Mouse (Mus musculus) heart, postnatal 0 days (tissue): Measurements from ENCODE around the gene Arhgap42. TPM values are rescaled to one million over a fixed set of nuclear protein-coding genes. Genes with fewer than 3 reads are reported as not detected.

Experiments used
- ATAC-seq: fragments of 200-750 bp; cut with Nextera tagmentation; 2 replicates; pipeline ENCODE4 v1.8.0; 2017; ENCODE audit warnings: low read depth, moderate number of reproducible peaks, moderate library complexity; ENCODE audit not compliant: insufficient read depth
- DNase-seq: peaks from one replicate; pipeline ENCODE4 v3.0.0-alpha.2; 2016; ENCODE audit warnings: low spot score
- H3K27ac ChIP-seq: fragments of 300-500 bp; sonication (generic); 2 replicates; pipeline ENCODE4 v1.5.1; 2014; ENCODE audit warnings: low read depth, mild to moderate bottlenecking
- H3K27me3 ChIP-seq: fragments of 300-500 bp; sonication (generic); 2 replicates; pipeline ENCODE4 v1.6.1; 2014; ENCODE audit warnings: low read length, mixed read lengths; ENCODE audit not compliant: control insufficient read depth, insufficient read depth
- H3K36me3 ChIP-seq: fragments of 300-500 bp; sonication (generic); replicated peaks from 2 replicates; pipeline ENCODE4 v1.6.1; 2014; ENCODE audit warnings: low read length, mixed read lengths; ENCODE audit not compliant: control insufficient read depth, insufficient read depth
- H3K4me1 ChIP-seq: fragments of 300-500 bp; sonication (generic); 2 replicates; pipeline ENCODE4 v1.6.1; 2014; ENCODE audit warnings: antibody characterized with exemption; ENCODE audit not compliant: control insufficient read depth, insufficient read depth
- H3K4me2 ChIP-seq: fragments of 300-500 bp; sonication (generic); 2 replicates; pipeline ENCODE4 v1.6.1; 2014; ENCODE audit warnings: low read depth, mild to moderate bottlenecking, low read length, moderate library complexity
- H3K4me3 ChIP-seq: fragments of 300-500 bp; sonication (generic); 2 replicates; pipeline ENCODE4 v1.5.1; 2014; ENCODE audit warnings: low read depth, low read length
- H3K9ac ChIP-seq: fragments of 300-500 bp; sonication (generic); replicated peaks from 2 replicates; pipeline ENCODE4 v1.6.1; 2014; ENCODE audit warnings: low read depth, low read length, mixed read lengths
- H3K9me3 ChIP-seq: fragments of 300-500 bp; sonication (generic); replicated peaks from 2 replicates; pipeline ENCODE4 v1.6.1; 2016; ENCODE audit warnings: low read length; ENCODE audit not compliant: control insufficient read depth
- CTCF ChIP-seq: IDR thresholded peaks from 2 replicates; pipeline ENCODE4 v1.5.1; 2016; ENCODE audit warnings: antibody characterized with exemption, control low read depth, low read depth
- EP300 ChIP-seq: IDR thresholded peaks from 2 replicates; pipeline ENCODE4 v1.6.1; 2016; ENCODE audit warnings: antibody characterized with exemption, low read depth
- WGBS: fragments of 180-500 bp; shearing (Covaris S2); extraction: QIAGEN DNeasy Blood & Tissue Kit; methylation state at CpG from one replicate; pipeline ENCODE4 v1.1.7; 2014; 5-methylcytosine and 5-hydroxymethylcytosine counted together
- polyA plus RNA-seq: library from polyadenylated mRNA; unstranded; fragments of >200 nt; fragmentation: Nextera tagmentation; extraction: Ambion mirVana; gene quantifications from 2 replicates; pipeline ENCODE4 v1.2.1, GENCODE M21; 2015
- total RNA-seq: library from RNA; depleted of rRNA; stranded (reverse); fragments of >200 nt; gene quantifications from 2 replicates; pipeline ENCODE4 v1.2.3, GENCODE M21; 2014; ENCODE audit warnings: low replicate concordance

Gene Arhgap42
- total and polyA plus RNA-seq, 2 experiments from 2014 or later: 4.6 to 8.1 TPM

DNA sequence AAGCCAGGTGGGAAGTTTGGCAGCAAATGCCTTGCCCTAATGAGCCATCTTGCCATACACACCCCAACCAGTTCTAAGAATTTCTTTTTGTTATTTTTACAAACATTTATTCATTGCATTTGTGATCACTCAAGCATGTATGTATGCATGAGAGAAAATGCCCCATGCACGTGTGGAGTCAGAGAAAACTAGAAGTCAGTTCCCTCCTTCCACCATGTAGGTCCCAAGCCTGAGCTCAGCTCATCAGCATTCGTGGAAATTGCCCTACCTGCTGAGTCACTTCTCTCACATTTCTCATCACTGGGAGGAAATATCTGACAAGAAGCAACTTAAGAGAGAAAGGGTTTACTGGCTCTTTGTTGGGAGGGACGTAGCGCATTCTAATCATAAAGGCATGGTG, 31.6 kb downstream of the Arhgap42 start:
- no peak for TF ChIP-seq EP300
- TF ChIP-seq CTCF: no peak
- H3K27me3 ChIP-seq: no peaks in the 10 kb centered on the region
- no peak overlapping the region for H3K4me3 ChIP-seq
- no peak overlapping the region for H3K9ac ChIP-seq
- 67% methylated on average over 4 of the region's 4 CpGs for WGBS
- H3K9me3 ChIP-seq: no peaks in the 10 kb centered on the region
- no peak overlapping the region for H3K4me2 ChIP-seq
- ATAC-seq: no peak
- no peaks in the 10 kb centered on the region for H3K36me3 ChIP-seq
- no peak overlapping the region for H3K27ac ChIP-seq
- no peaks in the 10 kb centered on the region for H3K4me1 ChIP-seq
- DNase-seq: no peak

DNA sequence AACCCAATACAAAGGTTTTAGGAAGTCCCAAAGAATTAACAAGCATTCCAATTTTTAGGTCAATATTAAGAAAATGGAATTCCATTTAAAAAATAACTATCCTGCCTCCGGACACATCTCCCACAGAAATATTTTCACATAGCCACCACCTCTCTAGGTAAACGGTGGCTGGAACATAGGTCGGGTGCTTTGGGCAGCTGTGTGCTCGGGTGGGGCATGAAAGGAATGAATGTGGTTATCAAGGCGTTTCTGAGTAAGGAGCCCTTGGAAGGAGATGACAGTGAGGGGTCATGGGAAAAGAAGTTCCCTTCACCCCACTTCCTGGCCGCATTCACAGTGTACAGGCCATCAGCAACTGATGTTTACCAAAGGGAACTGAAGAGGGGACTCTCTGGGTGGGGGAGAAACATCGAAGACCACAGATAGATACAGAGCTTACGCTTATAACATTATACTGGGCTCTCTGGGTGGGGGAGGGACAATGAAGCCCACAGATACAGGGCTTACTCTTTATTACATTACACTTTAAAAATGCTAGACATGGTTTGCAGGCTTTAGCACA, 38.0 kb downstream of the Arhgap42 start:
- 36% methylated on average over 8 of the region's 8 CpGs for whole genome bisulfite sequencing
- no peak overlapping the region for H3K4me2 ChIP-seq
- no peaks in the 10 kb centered on the region; the same call in 1 of the 2 replicates for H3K4me1 ChIP-seq
- ATAC-seq (no peak), DNase-seq (no peak)
- no peak overlapping the region for H3K4me3 ChIP-seq
- H3K9ac ChIP-seq: no peak overlapping the region
- TF ChIP-seq EP300 (no peak), CTCF (no peak)
- H3K27me3 ChIP-seq: no peaks in the 10 kb centered on the region
- no peak overlapping the region for H3K27ac ChIP-seq
- no peaks in the 10 kb centered on the region for H3K36me3 ChIP-seq
- no peaks in the 10 kb centered on the region for H3K9me3 ChIP-seq

DNA sequence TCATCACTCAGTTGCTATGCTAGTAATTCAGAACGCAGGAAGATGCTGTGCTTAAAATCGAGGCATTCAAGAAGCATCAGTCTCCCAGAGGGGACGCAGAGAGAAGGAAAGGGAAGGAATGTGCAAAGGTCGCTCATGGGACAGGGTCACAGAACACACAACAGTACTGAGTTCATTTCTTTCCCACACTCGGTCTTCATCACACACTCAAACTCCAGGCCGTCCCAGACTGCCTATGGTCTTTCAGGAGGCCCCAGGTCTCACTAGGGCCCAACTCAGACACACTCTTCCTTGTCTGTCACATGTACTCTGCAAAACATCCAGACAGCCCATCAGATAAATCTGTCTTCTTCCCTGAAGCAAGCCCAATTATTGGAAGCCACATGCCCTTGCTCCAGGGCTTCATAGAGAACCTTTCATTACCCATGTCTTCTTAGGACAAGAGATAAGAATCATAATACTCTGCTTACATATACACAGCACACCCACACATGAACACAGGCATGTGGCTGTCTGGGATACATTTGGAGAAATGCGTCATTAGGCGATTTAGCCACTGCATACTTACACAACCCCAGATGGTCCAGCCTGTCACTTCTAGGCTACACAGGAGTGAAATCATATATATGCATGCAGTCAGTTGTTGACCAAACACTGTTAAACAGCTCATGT, 39.6 kb downstream of the Arhgap42 start:
- H3K9ac ChIP-seq: no peak overlapping the region
- H3K27ac ChIP-seq: peak overlapping the region; percentile 20; the same call in 1 of the 2 replicates
- H3K36me3 ChIP-seq: no peaks in the 10 kb centered on the region
- ATAC-seq (no peak), DNase-seq (no peak)
- no peaks in the 10 kb centered on the region for H3K27me3 ChIP-seq
- WGBS: 65% methylated on average over 8 of the region's 8 CpGs
- no peak overlapping the region for H3K4me2 ChIP-seq
- H3K4me3 ChIP-seq: no peak overlapping the region
- H3K4me1 ChIP-seq: no peaks in the 10 kb centered on the region; the same call in 1 of the 2 replicates
- H3K9me3 ChIP-seq: no peaks in the 10 kb centered on the region
- TF ChIP-seq CTCF (no peak), EP300 (no peak)

DNA sequence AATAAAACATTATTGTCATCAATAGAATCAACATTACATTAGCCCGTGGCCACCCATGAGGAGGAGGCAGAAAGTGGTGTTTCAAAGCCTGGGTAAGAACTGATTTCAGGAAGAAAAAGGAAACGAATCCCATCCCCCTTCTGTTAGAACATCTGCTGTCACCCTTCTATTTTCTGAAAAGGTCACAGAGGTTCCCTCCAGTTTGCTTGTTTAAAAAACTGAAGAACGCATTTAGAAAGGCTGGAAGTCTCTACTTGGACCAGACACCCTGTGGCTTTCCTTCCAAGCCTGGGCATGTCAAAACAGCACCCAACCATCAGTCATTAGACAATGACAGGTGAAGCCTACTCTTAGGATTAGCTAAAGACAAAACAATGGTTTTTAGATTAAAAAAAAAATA, 40.3 kb downstream of the Arhgap42 start:
- no peak for TF ChIP-seq CTCF
- Histone ChIP-seq H3K36me3 (no peaks in the 10 kb centered on the region), H3K27ac (no peak overlapping the region), H3K27me3 (no peaks in the 10 kb centered on the region), H3K4me2 (no peak overlapping the region), H3K4me3 (no peak overlapping the region), H3K4me1 (no peaks in the 10 kb centered on the region; the same call in 1 of the 2 replicates), H3K9ac (no peak overlapping the region), H3K9me3 (no peaks in the 10 kb centered on the region)
- no peak for DNase-seq
- ATAC-seq: no peak
- 36% methylated on average over 3 of the region's 3 CpGs for WGBS

DNA sequence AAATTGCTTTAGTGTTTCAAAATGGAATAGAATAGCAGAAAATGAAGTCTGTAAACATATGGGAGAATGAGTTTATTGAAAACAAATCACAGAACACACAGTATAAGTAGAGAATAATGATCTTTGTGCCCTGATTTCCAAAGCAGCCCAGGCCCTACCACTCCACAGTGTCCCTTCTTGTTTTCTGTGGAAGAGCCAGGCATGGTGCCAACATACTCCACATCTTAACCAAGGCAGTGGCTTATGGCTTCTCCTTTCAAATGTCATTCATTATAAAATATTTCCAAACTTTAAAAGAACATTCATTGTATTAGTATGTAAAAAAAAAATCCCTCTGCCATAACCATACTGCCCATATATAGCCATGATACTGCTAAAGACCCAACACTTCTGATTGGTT, 42.9 kb downstream of the Arhgap42 start:
- Histone ChIP-seq H3K4me2 (no peak overlapping the region), H3K27me3 (no peaks in the 10 kb centered on the region), H3K9me3 (no peaks in the 10 kb centered on the region)

DNA sequence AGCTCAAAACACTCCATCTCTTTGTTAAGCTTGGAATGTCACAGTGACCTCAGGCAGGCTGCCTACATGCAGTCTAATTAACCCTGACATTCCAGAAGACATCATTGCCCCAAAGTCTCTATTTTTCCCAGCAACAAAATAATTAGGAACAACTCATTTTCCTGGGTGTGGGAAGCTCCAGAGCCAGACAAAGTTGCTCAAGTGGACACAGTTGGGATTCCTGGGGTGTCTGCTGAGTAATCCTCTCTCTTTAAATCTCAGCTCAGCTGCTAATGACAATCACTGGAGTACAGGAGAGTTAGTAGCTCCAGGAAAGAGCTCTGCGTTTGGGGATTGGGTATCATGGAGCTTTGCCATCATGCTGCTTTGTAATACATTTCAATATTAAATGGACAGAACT, 44.4 kb downstream of the Arhgap42 start:
- no peak for DNase-seq
- H3K4me1 ChIP-seq: no peaks in the 10 kb centered on the region; the same call in 1 of the 2 replicates
- no peaks in the 10 kb centered on the region for H3K9me3 ChIP-seq
- no peak overlapping the region for H3K27ac ChIP-seq
- 61% methylated on average over 1 of the region's 1 CpGs for WGBS
- H3K4me3 ChIP-seq: no peak overlapping the region
- no peak overlapping the region for H3K9ac ChIP-seq
- no peaks in the 10 kb centered on the region for H3K27me3 ChIP-seq
- no peak overlapping the region for H3K4me2 ChIP-seq
- no peak for ATAC-seq
- no peaks in the 10 kb centered on the region for H3K36me3 ChIP-seq
- TF ChIP-seq EP300 (no peak), CTCF (no peak)

More for the DNA sequence above, 42.9 kb downstream of the Arhgap42 start:
- H3K9ac ChIP-seq: no peak overlapping the region
- DNase-seq (no peak), ATAC-seq (no peak)
- no peak overlapping the region for H3K27ac ChIP-seq
- no peaks in the 10 kb centered on the region; the same call in 1 of the 2 replicates for H3K4me1 ChIP-seq
- TF ChIP-seq CTCF (no peak), EP300 (no peak)
- H3K36me3 ChIP-seq: no peaks in the 10 kb centered on the region
- no peak overlapping the region for H3K4me3 ChIP-seq
